Mouse (Mus musculus) hindbrain, embryonic 16.5 days (tissue): ENCODE data around the gene Arhgap44. TPM values are rescaled to one million over a fixed set of nuclear protein-coding genes. Genes with fewer than 3 reads are reported as not detected.

ENCODE experiments used
- ATAC-seq: fragments of 200-750 bp; cut with Nextera tagmentation; 2 replicates; pipeline ENCODE4 v1.8.0; 2017; ENCODE audit warnings: moderate TSS enrichment, moderate library complexity
- H3K27ac ChIP-seq: fragments of 300-500 bp; sonication (generic); 2 replicates; pipeline ENCODE4 v1.5.1; 2014; ENCODE audit warnings: low read depth, mild to moderate bottlenecking, control low read depth, low read length, moderate library complexity
- H3K27me3 ChIP-seq: fragments of 300-500 bp; sonication (generic); replicated peaks from 2 replicates; pipeline ENCODE4 v1.6.1; 2014; ENCODE audit warnings: low read length; ENCODE audit not compliant: control insufficient read depth, insufficient read depth
- H3K36me3 ChIP-seq: fragments of 300-500 bp; sonication (generic); 2 replicates; pipeline ENCODE4 v1.6.1; 2014; ENCODE audit warnings: mild to moderate bottlenecking, low read length, moderate library complexity, mixed read lengths; ENCODE audit not compliant: control insufficient read depth, insufficient read depth
- H3K4me1 ChIP-seq: fragments of 300-500 bp; sonication (generic); 2 replicates; pipeline ENCODE4 v1.6.1; 2014; ENCODE audit warnings: low read depth, low read length; ENCODE audit not compliant: control insufficient read depth, insufficient read depth
- H3K4me2 ChIP-seq: fragments of 300-500 bp; sonication (generic); 2 replicates; pipeline ENCODE4 v1.6.1; 2014; ENCODE audit warnings: mild to moderate bottlenecking, low read length, control low read depth, moderate library complexity
- H3K4me3 ChIP-seq: fragments of 300-500 bp; sonication (generic); 2 replicates; pipeline ENCODE4 v1.5.1; 2014; ENCODE audit warnings: mild to moderate bottlenecking, low read length, control low read depth, moderate library complexity
- H3K9ac ChIP-seq: fragments of 300-500 bp; sonication (generic); 2 replicates; pipeline ENCODE4 v1.6.1; 2014; ENCODE audit warnings: low read depth, mild to moderate bottlenecking, control low read depth, low read length, moderate library complexity
- H3K9me3 ChIP-seq: fragments of 300-500 bp; sonication (generic); 2 replicates; pipeline ENCODE4 v1.6.1; 2014; ENCODE audit warnings: mild to moderate bottlenecking, low read length, moderate library complexity; ENCODE audit not compliant: control insufficient read depth
- WGBS: fragments of 180-500 bp; shearing (Covaris S2); extraction: QIAGEN DNeasy Blood & Tissue Kit; methylation state at CpG from one replicate; pipeline ENCODE4 v1.1.7; 2014; 5-methylcytosine and 5-hydroxymethylcytosine counted together
- polyA plus RNA-seq: library from polyadenylated mRNA; unstranded; fragments of >200 nt; fragmentation: Nextera tagmentation; extraction: Ambion mirVana; gene quantifications from 2 replicates; pipeline ENCODE4 v1.2.1, GENCODE M21; 2015

Arhgap44 gene
- polyA plus RNA-seq, 1 experiment from 2014 or later, result 21.8 TPM

DNA sequence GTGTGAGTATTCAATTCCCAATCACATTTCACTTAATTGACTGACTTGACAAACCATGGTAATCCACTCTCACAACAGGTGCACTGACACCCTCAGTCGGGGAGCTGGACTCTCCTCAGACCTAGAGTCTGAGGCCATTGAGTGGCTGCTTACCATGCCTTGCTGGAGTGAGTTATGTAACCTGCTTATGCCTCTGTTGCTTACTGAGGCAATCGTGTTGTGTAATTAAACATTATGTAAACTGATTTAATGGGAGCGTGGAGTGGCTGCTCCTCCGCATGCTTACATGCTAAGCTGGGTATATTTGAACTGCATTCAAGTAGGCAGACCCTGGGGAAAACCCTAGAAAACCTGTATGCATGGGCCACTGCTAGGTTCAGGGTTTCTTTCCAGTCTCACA is 142.0 kb downstream of the Arhgap44 start:
- H3K9me3 ChIP-seq, result no peaks in the 10 kb centered on the region
- ATAC-seq, result no peak
- no peak overlapping the region for H3K4me2 ChIP-seq
- H3K9ac ChIP-seq, result no peak overlapping the region
- peaks cover 21% of the 10 kb centered on the region for H3K36me3 ChIP-seq
- H3K27ac ChIP-seq, result no peak overlapping the region
- no peaks in the 10 kb centered on the region for H3K4me1 ChIP-seq
- no peaks in the 10 kb centered on the region for H3K27me3 ChIP-seq
- 85% methylated on average over 4 of the region's 4 CpGs for WGBS
- H3K4me3 ChIP-seq, result no peak overlapping the region

DNA sequence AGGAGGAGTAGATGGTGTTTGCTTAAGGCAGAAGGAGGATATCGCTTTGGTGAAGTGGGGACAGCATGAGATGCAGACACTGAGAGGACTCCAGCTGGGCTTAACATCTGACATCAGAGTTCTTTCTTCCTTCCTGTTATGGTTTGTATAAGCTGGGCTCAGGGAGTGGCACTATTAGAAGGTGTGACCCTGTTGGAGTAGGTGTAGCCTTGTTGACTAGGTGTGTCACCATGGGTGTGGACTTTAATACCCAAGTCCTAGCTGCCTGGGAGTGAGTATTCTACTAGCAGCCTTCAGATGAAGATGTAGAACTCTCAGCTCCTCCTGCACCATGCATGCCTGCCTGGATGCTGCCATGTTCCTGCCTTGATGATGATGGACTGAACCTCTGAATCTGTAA is 146.0 kb downstream of the Arhgap44 start:
- Histone ChIP-seq H3K27ac (no peak overlapping the region), H3K27me3 (no peaks in the 10 kb centered on the region), H3K9ac (no peak overlapping the region), H3K4me2 (no peak overlapping the region), H3K9me3 (no peaks in the 10 kb centered on the region), H3K4me3 (no peak overlapping the region), H3K4me1 (no peaks in the 10 kb centered on the region), H3K36me3 (0 out of 2 replicates have a peak, but pooled peaks cover 8% of the 10 kb centered on the region)
- WGBS, result 100% methylated on average over 1 of the region's 1 CpGs
- no peak for ATAC-seq

DNA sequence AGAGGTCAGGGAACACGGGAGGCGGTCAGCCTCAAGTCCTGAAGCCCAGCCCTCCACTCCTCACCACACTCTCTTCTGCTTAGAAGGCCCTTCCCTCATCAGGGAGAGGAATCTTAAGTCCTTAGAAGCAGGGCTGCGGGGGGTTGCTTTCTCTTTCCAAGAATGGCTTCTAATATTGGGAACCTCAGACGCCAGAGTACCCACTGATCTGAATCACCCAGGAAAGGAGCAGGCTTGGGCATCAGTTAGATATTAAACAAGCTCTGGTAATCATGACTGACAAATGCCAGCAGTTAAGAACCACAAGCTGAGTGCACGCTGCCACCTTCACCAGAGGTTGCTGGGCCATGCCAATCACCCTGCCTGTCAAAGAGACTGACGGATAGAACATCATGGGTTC is 148.9 kb downstream of the Arhgap44 start:
- WGBS, result 80% methylated on average over 6 of the region's 6 CpGs

DNA sequence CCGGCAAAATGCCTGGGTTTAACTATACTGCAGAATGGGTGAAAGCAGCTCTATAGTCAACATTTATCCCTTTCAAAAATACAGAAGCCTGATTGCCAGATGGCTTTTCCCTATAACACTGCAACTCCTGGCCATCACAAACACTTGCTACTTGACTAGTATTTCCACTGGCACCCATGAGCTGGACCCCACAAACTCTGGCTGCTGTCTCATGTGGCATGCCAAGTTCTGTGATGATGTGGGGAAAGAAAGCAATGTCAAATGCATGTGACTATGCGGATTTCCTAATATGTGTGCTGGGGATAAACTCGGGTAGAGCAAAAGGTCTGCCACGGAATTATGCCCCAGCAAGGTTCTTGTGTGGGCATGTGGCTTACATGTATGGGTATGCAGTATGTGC is 156.7 kb downstream of the Arhgap44 start:
- H3K9me3 ChIP-seq, result no peaks in the 10 kb centered on the region
- WGBS, result 94% methylated on average over 4 of the region's 4 CpGs
- no peaks in the 10 kb centered on the region for H3K4me1 ChIP-seq
- peaks cover 13% of the 10 kb centered on the region for H3K36me3 ChIP-seq
- H3K27ac ChIP-seq, result no peak overlapping the region
- H3K4me3 ChIP-seq, result no peak overlapping the region
- ATAC-seq, result no peak
- no peaks in the 10 kb centered on the region for H3K27me3 ChIP-seq
- no peak overlapping the region for H3K9ac ChIP-seq
- no peak overlapping the region for H3K4me2 ChIP-seq

More for the DNA sequence above, 148.9 kb downstream of the Arhgap44 start:
- Histone ChIP-seq H3K4me1 (no peaks in the 10 kb centered on the region), H3K27me3 (no peaks in the 10 kb centered on the region), H3K9ac (no peak overlapping the region), H3K4me2 (no peak overlapping the region), H3K4me3 (no peak overlapping the region), H3K36me3 (0 out of 2 replicates have a peak, but pooled peaks cover 3% of the 10 kb centered on the region), H3K27ac (no peak overlapping the region), H3K9me3 (no peaks in the 10 kb centered on the region)
- no peak for ATAC-seq

DNA sequence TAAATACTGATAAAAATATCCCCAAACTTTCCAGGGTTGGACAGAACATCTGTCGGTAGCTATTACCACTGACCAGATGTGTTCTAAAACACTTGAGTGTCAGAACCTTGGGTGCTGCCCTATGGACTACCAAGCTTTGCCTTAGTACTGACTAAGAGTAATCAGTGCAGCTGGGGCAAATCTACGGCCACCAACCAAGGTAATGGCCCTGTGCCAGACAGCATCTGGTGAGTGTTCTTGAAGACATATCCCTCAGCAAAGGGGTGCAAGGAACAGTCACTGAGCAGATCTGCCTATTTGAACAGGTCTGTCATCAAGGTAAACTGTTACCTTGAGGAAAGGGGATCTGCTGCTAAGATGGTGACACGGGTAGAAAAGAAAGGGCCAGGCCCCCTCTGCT is 157.9 kb downstream of the Arhgap44 start:
- Histone ChIP-seq H3K4me2 (no peak overlapping the region), H3K27ac (no peak overlapping the region), H3K4me1 (no peaks in the 10 kb centered on the region), H3K27me3 (no peaks in the 10 kb centered on the region), H3K9ac (no peak overlapping the region), H3K36me3 (peaks cover 23% of the 10 kb centered on the region), H3K9me3 (no peaks in the 10 kb centered on the region), H3K4me3 (no peak overlapping the region)
- WGBS, result 87% methylated on average over 3 of the region's 3 CpGs
- ATAC-seq, result no peak

DNA sequence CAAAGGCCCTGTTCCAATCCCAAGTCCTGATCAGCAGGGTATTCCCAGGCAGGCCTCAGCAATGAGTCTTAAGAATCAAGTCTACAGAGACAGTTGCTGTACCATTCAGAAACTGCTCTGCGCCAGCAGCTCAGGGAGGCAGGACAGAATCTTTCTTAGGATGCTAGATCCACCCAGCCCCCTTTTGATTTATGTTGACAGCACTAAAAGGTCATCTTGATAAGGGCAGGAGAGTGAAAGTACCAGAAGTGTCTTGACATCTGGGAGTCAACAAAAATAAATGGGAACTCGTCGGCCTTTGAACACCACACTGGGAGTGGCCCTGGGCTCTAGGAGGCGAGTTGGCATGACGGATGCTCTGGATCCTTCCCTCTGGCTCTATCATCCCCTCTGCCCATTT is 159.2 kb downstream of the Arhgap44 start:
- Histone ChIP-seq H3K27ac (no peak overlapping the region), H3K27me3 (no peaks in the 10 kb centered on the region), H3K9me3 (no peaks in the 10 kb centered on the region), H3K4me1 (no peaks in the 10 kb centered on the region), H3K4me3 (no peak overlapping the region), H3K4me2 (no peak overlapping the region), H3K36me3 (peaks cover 27% of the 10 kb centered on the region), H3K9ac (no peak overlapping the region)
- 92% methylated on average over 5 of the region's 5 CpGs for WGBS
- no peak for ATAC-seq

DNA sequence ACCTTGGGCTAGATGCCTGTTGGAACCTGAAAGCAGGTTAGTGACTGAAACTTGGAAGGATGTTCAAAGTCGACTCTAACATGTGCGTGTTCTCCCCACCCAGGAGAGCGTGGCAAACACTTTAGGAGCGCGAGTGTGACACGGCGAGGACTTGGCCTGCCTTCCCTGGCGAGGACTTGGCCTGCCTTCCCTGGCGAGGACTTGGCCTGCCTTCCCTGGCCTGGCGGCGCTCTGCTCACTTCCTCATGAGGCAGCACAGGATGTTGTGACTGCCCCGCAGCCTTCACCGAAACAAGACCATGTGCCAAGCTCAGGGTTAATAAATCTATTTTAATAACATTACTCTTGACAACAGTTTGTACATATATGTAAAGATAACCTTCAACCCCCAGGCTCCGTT is 161.0 kb downstream of the Arhgap44 start:
- no peak for ATAC-seq
- WGBS, result 88% methylated on average over 14 of the region's 14 CpGs

DNA sequence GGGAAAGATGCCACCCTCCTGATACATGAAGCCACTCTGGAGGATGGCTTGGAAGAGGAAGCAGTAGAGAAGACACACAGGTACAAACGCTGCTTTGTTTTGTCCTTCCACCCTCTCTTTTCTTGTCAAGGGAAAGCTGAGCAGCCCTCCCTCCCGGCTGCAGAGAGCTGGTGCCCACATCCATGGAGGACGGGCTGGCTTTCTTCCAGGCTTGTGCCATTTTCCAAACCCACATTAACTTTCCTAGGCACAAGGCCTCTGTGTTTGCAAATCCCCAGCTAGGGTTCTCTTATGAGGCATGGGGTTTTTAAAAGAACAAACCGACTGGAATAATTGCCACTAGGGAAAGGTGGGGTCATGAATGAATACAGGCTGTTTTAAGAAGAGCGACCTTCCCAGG is 163.1 kb downstream of the Arhgap44 start:
- H3K9me3 ChIP-seq, result no peaks in the 10 kb centered on the region
- no peak overlapping the region for H3K9ac ChIP-seq
- H3K4me3 ChIP-seq, result no peak overlapping the region
- ATAC-seq, result no peak
- WGBS, result 87% methylated on average over 5 of the region's 5 CpGs
- no peak overlapping the region for H3K4me2 ChIP-seq
- no peaks in the 10 kb centered on the region for H3K4me1 ChIP-seq
- H3K36me3 ChIP-seq, result peaks cover 44% of the 10 kb centered on the region
- H3K27ac ChIP-seq, result no peak overlapping the region
- no peaks in the 10 kb centered on the region for H3K27me3 ChIP-seq

More for the DNA sequence above, 161.0 kb downstream of the Arhgap44 start:
- Histone ChIP-seq H3K27ac (no peak overlapping the region), H3K4me2 (no peak overlapping the region), H3K27me3 (no peaks in the 10 kb centered on the region), H3K4me3 (no peak overlapping the region), H3K9me3 (no peaks in the 10 kb centered on the region), H3K9ac (no peak overlapping the region), H3K4me1 (no peaks in the 10 kb centered on the region), H3K36me3 (peaks cover 32% of the 10 kb centered on the region)

DNA sequence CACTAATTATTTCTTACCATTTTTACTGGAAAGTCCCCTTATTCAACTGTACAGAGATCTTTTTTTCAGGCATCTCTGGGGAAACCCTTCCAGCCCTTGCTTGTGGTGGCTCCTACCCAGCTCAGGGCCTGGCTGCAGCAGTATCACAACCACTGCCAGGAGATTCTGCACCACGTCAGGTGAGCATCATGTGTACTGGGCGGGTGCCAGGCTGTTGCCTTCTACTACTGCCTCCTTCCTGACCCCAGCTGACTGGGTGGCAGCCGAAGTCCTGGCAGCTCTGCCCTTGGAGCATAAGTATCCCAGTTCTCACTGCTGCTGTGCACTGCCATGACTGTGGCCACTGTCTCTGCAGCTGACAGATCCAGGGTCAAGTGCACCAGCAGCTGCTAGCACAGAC is 164.3 kb downstream of the Arhgap44 start:
- Histone ChIP-seq H3K4me1 (no peaks in the 10 kb centered on the region), H3K36me3 (peaks cover 53% of the 10 kb centered on the region), H3K9me3 (no peaks in the 10 kb centered on the region), H3K9ac (no peak overlapping the region), H3K27ac (no peak overlapping the region), H3K27me3 (no peaks in the 10 kb centered on the region), H3K4me3 (no peak overlapping the region), H3K4me2 (no peak overlapping the region)
- 94% methylated on average over 3 of the region's 3 CpGs for WGBS
- ATAC-seq, result no peak

DNA sequence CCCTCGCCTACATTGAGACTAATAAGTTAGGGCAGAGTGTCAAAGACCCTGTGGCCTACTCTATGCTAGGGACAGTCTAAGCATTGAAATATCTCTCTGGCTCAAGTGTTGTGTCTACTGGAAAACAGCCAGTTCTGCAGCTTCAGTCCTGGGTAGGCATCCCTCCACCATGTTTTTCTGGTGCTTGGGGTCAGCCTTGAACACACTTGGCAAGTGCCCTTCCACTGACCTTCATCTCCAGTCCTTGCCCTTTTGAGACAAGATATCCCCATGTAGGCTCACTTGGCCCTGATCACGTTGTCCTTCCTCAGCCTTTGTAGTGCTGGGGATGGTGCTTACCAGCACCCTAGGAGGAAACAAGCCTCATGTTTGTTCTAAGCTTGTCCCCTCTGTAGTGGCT is 174.2 kb downstream of the Arhgap44 start:
- H3K27me3 ChIP-seq, result no peaks in the 10 kb centered on the region
- 94% methylated on average over 2 of the region's 2 CpGs for WGBS
- no peak overlapping the region for H3K27ac ChIP-seq
- no peaks in the 10 kb centered on the region for H3K9me3 ChIP-seq
- no peak overlapping the region for H3K4me3 ChIP-seq
- ATAC-seq, result no peak
- H3K4me2 ChIP-seq, result no peak overlapping the region
- no peak overlapping the region for H3K9ac ChIP-seq
- no peaks in the 10 kb centered on the region for H3K4me1 ChIP-seq
- H3K36me3 ChIP-seq, result peaks cover 56% of the 10 kb centered on the region
